Mouse (Mus musculus): ENCODE results near the gene Unk.
A peak's percentile ranks its signal among the peaks of the same experiment; 100 is the strongest.

DNA sequence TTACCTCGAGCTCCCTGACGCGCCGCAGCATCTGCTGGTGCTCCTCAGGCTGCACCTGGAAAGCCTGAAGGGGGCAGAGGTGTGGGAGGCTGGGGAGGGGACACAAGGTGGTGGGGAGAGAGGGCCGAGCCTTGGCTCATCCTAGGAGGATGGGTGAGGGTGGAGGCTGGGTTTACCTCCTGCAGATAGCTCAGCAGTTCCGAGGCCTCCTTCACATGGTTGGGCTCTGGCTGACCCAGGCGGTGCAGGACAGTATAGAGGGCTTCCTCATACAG, 46.1 kb downstream of the Unk start:
- no peak for TF ChIP-seq POLR2A (IDR thresholded peaks at IDR 0.05; ENCODE audit: control insufficient read depth in 1 of 2, insufficient read depth in 1 of 2, low read depth in 1 of 2, low read length in 2 of 2, poor library complexity in 1 of 2)
- no peak for TF ChIP-seq GABPA (IDR thresholded peaks at IDR 0.05; ENCODE audit: low read depth, low read length)
- no peak for TF ChIP-seq E2F4 (IDR thresholded peaks at IDR 0.05; ENCODE audit: borderline replicate concordance, low read depth, low read length)
- TF ChIP-seq TCF12 (IDR thresholded peaks at IDR 0.05; ENCODE audit: low read depth, low read length) = no peak
- TF ChIP-seq EP300 (IDR thresholded peaks at IDR 0.05; ENCODE audit: low read depth in 1 of 2, low read length in 2 of 2) = no peak
- no peak; the same call in 1 of the 2 replicates for TF ChIP-seq ZMIZ1 (IDR thresholded peaks at IDR 0.05; ENCODE audit: low read depth, low read length)
- TF ChIP-seq USF2 (IDR thresholded peaks at IDR 0.05; ENCODE audit: borderline replicate concordance in 1 of 2, insufficient read depth in 1 of 2, low read depth in 1 of 2, low read length in 2 of 2) = no peak
- TF ChIP-seq GATA1 (IDR thresholded peaks at IDR 0.05; ENCODE audit: low read depth, low read length) = no peak
- TF ChIP-seq USF1 (IDR thresholded peaks at IDR 0.05; ENCODE audit: low read depth, low read length) = no peak
- TF ChIP-seq CTCF (IDR thresholded peaks at IDR 0.05 in 2 of 3, conservative IDR thresholded peaks at IDR 0.05 in 1 of 3; ENCODE audit: control insufficient read depth in 1 of 3, insufficient read depth in 1 of 3, low read depth in 2 of 3, low read length in 3 of 3, poor library complexity in 1 of 3, severe bottlenecking in 1 of 3) = peak in 1 of 3 experiments; percentile 30; a peak in 2 of 6 replicates
- peak; percentile 61 for TF ChIP-seq CHD1 (IDR thresholded peaks at IDR 0.05; ENCODE audit: low read depth, low read length)

All from MEL (cell line).